Mouse (Mus musculus): ENCODE measurements around the gene Id1.

GRCm38 (mm10) chr2:152753944-152754711 lies 18.1 kb downstream of the Id1 start, which contains the start of gene Cox4i2:
- TF ChIP-seq E2F4 (IDR thresholded peaks at IDR 0.05; ENCODE audit: insufficient replicate concordance, low read depth, low read length) (no peak), GABPA (IDR thresholded peaks at IDR 0.05; ENCODE audit: insufficient replicate concordance, low read depth, low read length) (no peak), MAFK (IDR thresholded peaks at IDR 0.05; ENCODE audit: insufficient replicate concordance, low read length) (no peak), UBTF (IDR thresholded peaks at IDR 0.05; ENCODE audit: low read depth, low read length) (no peak), JUND (conservative IDR thresholded peaks at IDR 0.05; ENCODE audit: low read depth, low read length) (no peak)
